Mouse (Mus musculus) CH12.LX (cell line): ENCODE results near the gene Plod1.

ENCODE experiments used
- CHD1 ChIP-seq: IDR thresholded peaks from 2 replicates; pipeline ENCODE4 v1.6.1; 2012; ENCODE audit warnings: low read depth, low read length, improper control_type of control experiment, inconsistent platforms
- CHD2 ChIP-seq: IDR thresholded peaks from 2 replicates; pipeline ENCODE4 v1.6.1; 2011; ENCODE audit warnings: low read length, improper control_type of control experiment
- CTCF ChIP-seq, 2 experiments: IDR thresholded peaks in 1 of 2; conservative IDR thresholded peaks in 1 of 2; 2 replicates each; pipeline ENCODE4 v1.5.1; 2011 to 2012; ENCODE audit warnings: low read depth in 2 of 2, low read length in 2 of 2, improper control_type of control experiment in 1 of 2, inconsistent platforms in 1 of 2, mild to moderate bottlenecking in 1 of 2, moderate library complexity in 1 of 2
- ELF1 ChIP-seq: IDR thresholded peaks from 2 replicates; pipeline ENCODE4 v1.6.1; 2014; ENCODE audit warnings: low read depth, mild to moderate bottlenecking, inconsistent platforms, low read length, improper control_type of control experiment
- EP300 ChIP-seq: IDR thresholded peaks from 2 replicates; pipeline ENCODE4 v1.6.1; 2011; ENCODE audit warnings: low read length, improper control_type of control experiment
- KAT2A ChIP-seq: IDR thresholded peaks from 2 replicates; pipeline ENCODE4 v1.6.1; 2012; ENCODE audit warnings: low read length, improper control_type of control experiment, inconsistent platforms; ENCODE audit not compliant: insufficient replicate concordance
- MAZ ChIP-seq: IDR thresholded peaks from 2 replicates; pipeline ENCODE4 v1.6.1; 2012; ENCODE audit warnings: low read depth, mild to moderate bottlenecking, inconsistent platforms, low read length, improper control_type of control experiment, moderate library complexity
- MEF2A ChIP-seq: IDR thresholded peaks from 2 replicates; pipeline ENCODE4 v1.6.1; 2014; ENCODE audit warnings: low read depth, mild to moderate bottlenecking, inconsistent platforms, low read length, improper control_type of control experiment, borderline replicate concordance
- POLR2A ChIP-seq: IDR thresholded peaks from 2 replicates; pipeline ENCODE4 v1.6.1; 2011; ENCODE audit warnings: low read depth, mild to moderate bottlenecking, improper control_type of control experiment, low read length
- POLR2AphosphoS2 ChIP-seq: IDR thresholded peaks from 2 replicates; pipeline ENCODE4 v1.6.1; 2011; ENCODE audit warnings: low read depth, low read length, improper control_type of control experiment
- ZC3H11A ChIP-seq: IDR thresholded peaks from 2 replicates; pipeline ENCODE4 v1.6.1; 2012; ENCODE audit warnings: low read depth, mild to moderate bottlenecking, inconsistent platforms, low read length, improper control_type of control experiment
- ZMIZ1 ChIP-seq: IDR thresholded peaks from 2 replicates; pipeline ENCODE4 v1.6.1; 2012; ENCODE audit warnings: low read depth, mild to moderate bottlenecking, inconsistent platforms, low read length, improper control_type of control experiment
- ZNF384 ChIP-seq: IDR thresholded peaks from 2 replicates; pipeline ENCODE4 v1.6.1; 2012; ENCODE audit warnings: low read depth, low read length, improper control_type of control experiment, inconsistent platforms

- TF ChIP-seq CHD1 = no peak
- TF ChIP-seq CTCF (conservative IDR thresholded peaks at IDR 0.05 in 1 of 2, IDR thresholded peaks at IDR 0.05 in 1 of 2; ENCODE audit: low read depth in 2 of 2, low read length in 2 of 2) = no peak
- no peak for TF ChIP-seq EP300
- no peak for TF ChIP-seq ZC3H11A
- no peak for TF ChIP-seq KAT2A
- TF ChIP-seq MAZ = no peak
- TF ChIP-seq POLR2AphosphoS2 = no peak
- no peak for TF ChIP-seq CHD2
- TF ChIP-seq ELF1 = no peak
- no peak for TF ChIP-seq ZMIZ1
- no peak for TF ChIP-seq MEF2A
- no peak for TF ChIP-seq ZNF384
- TF ChIP-seq POLR2A = no peak
Measured at GRCm38 (mm10) chr4:147920973-147921372, 15.6 kb downstream of the Plod1 start.
